Mouse (Mus musculus): ENCODE data around the gene Zfp260. TPM values are rescaled to one million over a fixed set of nuclear protein-coding genes. Genes with fewer than 3 reads are reported as not detected.
A peak's percentile ranks its signal among the peaks of the same experiment; 100 is the strongest.
"Not testable (repeated sequence)": the region's sequence is repeated elsewhere in the genome, so short reads cannot be mapped to it uniquely, and the experiment has no call there.

Gene Zfp260
- polyA plus RNA-seq, 1 experiment from 2014 or later, result 93.1 TPM

GRCm38 (mm10) chr7:30090970-30091585 is 3.5 kb upstream of the Zfp260 start:
- Histone ChIP-seq H3K36me3 (peaks cover 14% of the 10 kb centered on the region), H3K9me3 (no peaks in the 10 kb centered on the region), H3K27me3 (ENCODE audit: insufficient read depth, poor library complexity, severe bottlenecking) (no peaks in the 10 kb centered on the region), H3K4me1 (replicated peaks) (peaks cover 38% of the 10 kb centered on the region), H3K27ac (peak overlapping the region; percentile 89), H3K4me3 (peak overlapping the region; percentile 66)
- WGBS, result 9% methylated on average over 9 of the region's 9 CpGs
- no peak for DNase-seq (ENCODE audit: low spot score)

DNA sequence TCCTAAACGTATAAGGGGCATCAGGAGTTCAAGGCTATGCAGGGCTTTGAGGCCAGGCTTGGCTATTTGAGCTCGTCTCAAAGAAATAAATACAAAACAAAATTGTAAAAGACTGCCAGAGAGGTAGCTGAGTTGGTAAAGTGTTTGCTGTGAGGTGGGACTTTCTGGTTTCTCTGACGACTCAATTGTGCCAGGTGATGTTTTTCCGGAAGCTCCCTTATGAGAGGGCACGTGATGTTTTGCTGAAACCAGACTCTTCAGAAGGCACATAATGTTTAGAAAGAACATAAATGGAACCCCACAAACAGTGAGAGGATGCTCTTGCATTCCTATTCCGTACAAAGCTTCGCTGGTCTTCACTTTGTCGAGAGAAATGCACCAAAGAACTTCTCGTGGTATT is 1.9 kb upstream of the Zfp260 start:
- WGBS, result 82% methylated on average over 9 of the region's 9 CpGs
- DNase-seq (ENCODE audit: low spot score), result no peak
- H3K36me3 ChIP-seq, result peaks cover 9% of the 10 kb centered on the region
- H3K27me3 ChIP-seq (ENCODE audit: insufficient read depth, poor library complexity, severe bottlenecking), result no peaks in the 10 kb centered on the region
- no peaks in the 10 kb centered on the region for H3K9me3 ChIP-seq
- H3K4me3 ChIP-seq, result no peak overlapping the region
- no peak overlapping the region for H3K27ac ChIP-seq
- peaks cover 43% of the 10 kb centered on the region for H3K4me1 ChIP-seq (replicated peaks)

GRCm38 (mm10) chr7:30093918-30094415 is 610 bp upstream of the Zfp260 start:
- WGBS, result 75% methylated on average over 6 of the region's 6 CpGs
- no peaks in the 10 kb centered on the region for H3K27me3 ChIP-seq (ENCODE audit: insufficient read depth, poor library complexity, severe bottlenecking)
- H3K36me3 ChIP-seq, result peaks cover 21% of the 10 kb centered on the region
- H3K27ac ChIP-seq, result peak overlapping the region; percentile 98
- peaks cover 30% of the 10 kb centered on the region for H3K4me1 ChIP-seq (replicated peaks)
- H3K9me3 ChIP-seq, result 0 out of 2 replicates have a peak, but pooled peaks cover 1% of the 10 kb centered on the region
- DNase-seq (ENCODE audit: low spot score), result no peak
- H3K4me3 ChIP-seq, result peak overlapping the region; percentile 75

GRCm38 (mm10) chr7:30095551-30096125 is 1.1 kb downstream of the Zfp260 start:
- Histone ChIP-seq H3K36me3 (peaks cover 37% of the 10 kb centered on the region), H3K4me3 (peak overlapping the region; percentile 75), H3K9me3 (0 out of 2 replicates have a peak, but pooled peaks cover 11% of the 10 kb centered on the region), H3K27ac (peak overlapping the region; percentile 98), H3K27me3 (ENCODE audit: insufficient read depth, poor library complexity, severe bottlenecking) (no peaks in the 10 kb centered on the region), H3K4me1 (replicated peaks) (peaks cover 22% of the 10 kb centered on the region)
- WGBS, result 21% methylated on average over 5 of the region's 5 CpGs
- DNase-seq (ENCODE audit: low spot score), result peak; percentile 12

- WGBS, result 97% methylated on average over 13 of the region's 13 CpGs
- no peak for DNase-seq (ENCODE audit: low spot score)
- peaks cover 39% of the 10 kb centered on the region for H3K9me3 ChIP-seq
- H3K27ac ChIP-seq, result no peak overlapping the region
- H3K27me3 ChIP-seq (ENCODE audit: insufficient read depth, poor library complexity, severe bottlenecking), result no peaks in the 10 kb centered on the region
- no peak overlapping the region for H3K4me3 ChIP-seq
- peaks cover 15% of the 10 kb centered on the region for H3K4me1 ChIP-seq (replicated peaks)
- peaks cover 74% of the 10 kb centered on the region for H3K36me3 ChIP-seq
Measured at GRCm38 (mm10) chr7:30099297-30099696, 4.7 kb downstream of the Zfp260 start.

GRCm38 (mm10) chr7:30116076-30116475 is 21.5 kb downstream of the Zfp260 start:
- 0 out of 2 replicates have a peak, but pooled peaks cover 12% of the 10 kb centered on the region for H3K36me3 ChIP-seq
- H3K9me3 ChIP-seq, result peaks cover 43% of the 10 kb centered on the region
- H3K27me3 ChIP-seq (ENCODE audit: insufficient read depth, poor library complexity, severe bottlenecking), result no peaks in the 10 kb centered on the region
- H3K27ac ChIP-seq, result no peak overlapping the region
- no peak overlapping the region for H3K4me3 ChIP-seq
- WGBS, result 93% methylated on average over 5 of the region's 5 CpGs
- no peaks in the 10 kb centered on the region; the same call in 1 of the 2 replicates for H3K4me1 ChIP-seq (replicated peaks)
- no peak for DNase-seq (ENCODE audit: low spot score)

- 0 out of 2 replicates have a peak, but pooled peaks cover 12% of the 10 kb centered on the region for H3K36me3 ChIP-seq
- 95% methylated on average over 12 of the region's 12 CpGs for WGBS
- DNase-seq (ENCODE audit: low spot score); H3K27me3 ChIP-seq (ENCODE audit: insufficient read depth, poor library complexity, severe bottlenecking); H3K27ac ChIP-seq; H3K4me3 ChIP-seq: not testable (repeated sequence)
- H3K4me1 ChIP-seq (replicated peaks), result peaks cover 14% of the 10 kb centered on the region
- peaks cover 41% of the 10 kb centered on the region for H3K9me3 ChIP-seq
Measured at GRCm38 (mm10) chr7:30117935-30118334, 23.4 kb downstream of the Zfp260 start.

- Histone ChIP-seq H3K36me3 (peaks cover 10% of the 10 kb centered on the region), H3K27me3 (ENCODE audit: insufficient read depth, poor library complexity, severe bottlenecking) (no peaks in the 10 kb centered on the region), H3K4me1 (replicated peaks) (peaks cover 16% of the 10 kb centered on the region), H3K4me3 (peak within 1 kb of the TSS; percentile 71), H3K9me3 (peaks cover 11% of the 10 kb centered on the region), H3K27ac (peak within 1 kb of the TSS; percentile 94)
- WGBS, result under 1% methylated on average over 61 of the region's 61 CpGs
- DNase-seq (ENCODE audit: low spot score), result peak; percentile 92
Measured at GRCm38 (mm10) chr7:30121308-30122187, 27.0 kb downstream of the Zfp260 start, which contains the start of gene Zfp382. Gene Zfp382, plus strand, starts transcription at chr7:30121942.

- WGBS, result 12% methylated on average over 15 of the region's 15 CpGs
- Histone ChIP-seq H3K27ac (peak overlapping the region; percentile 94), H3K9me3 (peaks cover 10% of the 10 kb centered on the region), H3K36me3 (peaks cover 16% of the 10 kb centered on the region), H3K4me3 (peak overlapping the region; percentile 71), H3K27me3 (ENCODE audit: insufficient read depth, poor library complexity, severe bottlenecking) (no peaks in the 10 kb centered on the region), H3K4me1 (replicated peaks) (peaks cover 16% of the 10 kb centered on the region)
- DNase-seq (ENCODE audit: low spot score), result no peak
Measured at GRCm38 (mm10) chr7:30122188-30122530, 27.6 kb downstream of the Zfp260 start.

GRCm38 (mm10) chr7:30129900-30130299 is 35.3 kb downstream of the Zfp260 start:
- no peak overlapping the region for H3K27ac ChIP-seq
- WGBS, result 94% methylated on average over 8 of the region's 8 CpGs
- no peaks in the 10 kb centered on the region for H3K4me1 ChIP-seq (replicated peaks)
- H3K36me3 ChIP-seq, result peaks cover 91% of the 10 kb centered on the region
- peaks cover 10% of the 10 kb centered on the region for H3K9me3 ChIP-seq
- H3K27me3 ChIP-seq (ENCODE audit: insufficient read depth, poor library complexity, severe bottlenecking), result no peaks in the 10 kb centered on the region
- DNase-seq (ENCODE audit: low spot score), result no peak
- no peak overlapping the region for H3K4me3 ChIP-seq

DNA sequence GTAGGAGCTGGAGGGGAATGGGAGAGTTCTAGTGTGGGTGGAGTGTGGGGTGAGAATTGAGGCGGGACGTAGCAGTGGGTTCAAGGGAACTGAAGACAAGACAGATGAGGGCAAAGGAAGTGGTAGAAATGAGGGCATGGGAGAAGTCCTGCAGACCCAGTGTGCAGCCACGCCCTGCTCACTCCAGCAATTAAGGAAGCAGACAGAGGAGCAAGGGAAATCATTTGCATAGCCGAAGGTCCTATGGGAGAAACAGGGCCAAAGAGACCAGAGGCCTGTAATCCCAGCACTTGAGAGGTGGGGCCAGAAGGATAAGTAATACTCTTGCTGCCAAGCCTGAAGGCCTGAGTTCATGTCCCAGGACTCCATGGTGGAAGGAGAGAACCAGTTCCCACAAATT is 37.8 kb downstream of the Zfp260 start:
- Histone ChIP-seq H3K36me3 (peaks cover 98% of the 10 kb centered on the region), H3K27ac (no peak overlapping the region), H3K4me3 (no peak overlapping the region), H3K27me3 (ENCODE audit: insufficient read depth, poor library complexity, severe bottlenecking) (no peaks in the 10 kb centered on the region), H3K4me1 (replicated peaks) (no peaks in the 10 kb centered on the region), H3K9me3 (peaks cover 10% of the 10 kb centered on the region)
- 97% methylated on average over 4 of the region's 4 CpGs for WGBS
- DNase-seq (ENCODE audit: low spot score), result no peak

DNA sequence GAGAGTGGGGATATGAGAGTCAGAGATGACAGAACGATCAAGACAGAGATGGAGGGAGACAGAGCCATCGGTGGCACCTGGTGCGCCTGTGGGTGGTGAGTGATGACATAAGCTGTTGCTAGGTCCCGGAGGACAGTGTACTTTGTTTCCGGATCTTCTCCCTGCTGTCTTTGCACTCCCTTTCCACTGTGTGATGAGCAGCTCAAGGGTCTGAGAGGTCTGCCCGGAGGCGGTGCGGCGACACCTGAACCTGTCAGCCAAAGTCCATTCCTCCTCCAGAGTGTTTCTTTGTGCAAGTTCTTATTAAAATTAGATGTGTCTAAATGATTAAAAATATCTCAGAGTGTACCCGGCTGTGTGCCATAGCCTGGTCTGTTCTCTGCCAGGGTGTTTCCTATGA is 42.2 kb downstream of the Zfp260 start:
- H3K27me3 ChIP-seq (ENCODE audit: insufficient read depth, poor library complexity, severe bottlenecking), result no peaks in the 10 kb centered on the region
- no peak overlapping the region for H3K4me3 ChIP-seq
- 91% methylated on average over 10 of the region's 10 CpGs for WGBS
- H3K9me3 ChIP-seq, result peaks cover 15% of the 10 kb centered on the region
- H3K36me3 ChIP-seq, result peaks cover 98% of the 10 kb centered on the region
- H3K27ac ChIP-seq, result no peak overlapping the region
- no peak for DNase-seq (ENCODE audit: low spot score)
- no peaks in the 10 kb centered on the region for H3K4me1 ChIP-seq (replicated peaks)
